Mouse (Mus musculus): ENCODE measurements around the gene Zfp472. TPM values are rescaled to one million over a fixed set of nuclear protein-coding genes. Genes with fewer than 3 reads are reported as not detected.

Zfp472 gene
- 32.4 TPM for total RNA-seq (2023)

DNA sequence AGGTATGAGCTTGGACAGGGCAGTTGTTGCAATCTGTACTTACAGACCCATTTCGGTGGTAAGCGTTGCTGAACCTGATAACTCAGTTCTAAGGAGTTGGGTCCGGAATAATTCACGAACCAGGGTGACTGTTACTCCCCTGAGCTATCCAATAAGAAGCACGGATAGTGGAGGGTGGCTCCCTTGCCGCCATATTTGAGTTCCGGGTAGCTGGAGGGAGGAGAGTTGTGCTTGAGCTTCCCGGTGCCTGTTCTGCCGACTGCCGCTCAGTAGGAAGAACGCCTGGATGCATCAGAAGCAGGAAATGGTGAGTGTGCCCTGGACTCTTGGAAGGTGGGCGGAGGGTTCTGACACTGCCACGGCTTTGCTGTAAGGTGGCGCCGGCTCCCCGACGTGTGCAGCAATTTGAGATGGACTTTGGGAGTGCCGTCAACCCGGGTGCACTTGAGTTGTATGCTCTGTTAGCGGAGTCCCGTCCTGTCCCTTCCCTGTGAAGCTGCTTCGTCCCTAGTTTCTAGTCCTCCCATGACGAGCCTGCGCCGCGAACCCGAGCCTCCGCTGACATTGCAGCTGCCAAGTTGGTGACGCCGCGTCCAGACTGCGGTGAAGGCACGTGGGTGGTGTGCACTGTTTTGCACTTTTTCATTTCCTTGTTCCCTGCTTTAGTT lies at the start of gene Zfp472:
Gene Zfp472 (plus strand): TSS at position 192 of the 668 bp plus-strand sequence.

DNA sequence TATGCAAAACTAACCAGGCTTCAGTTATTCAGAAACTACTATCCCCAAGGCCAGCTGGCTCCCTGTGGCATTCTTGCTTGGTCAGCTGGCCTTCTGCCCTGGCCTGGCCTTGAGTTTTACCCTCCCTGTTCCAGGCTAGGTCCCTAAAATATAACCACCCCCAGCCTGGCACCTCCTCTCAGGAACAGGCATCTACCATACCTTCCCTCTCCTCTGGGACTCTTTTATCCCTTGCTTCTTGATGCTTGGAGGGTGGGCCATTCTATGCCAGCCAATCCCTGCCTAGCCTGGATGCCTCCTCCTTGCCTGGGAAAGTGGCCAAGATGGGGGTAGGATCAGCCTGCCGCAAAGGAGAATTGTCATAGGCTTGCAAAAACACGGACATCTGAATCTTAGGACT lies 48.5 kb upstream of the Zfp472 start, which contains the start of gene Cyp4f14:
Gene Cyp4f14 (minus strand): TSS at position 212 of the 400 bp plus-strand sequence.

DNA sequence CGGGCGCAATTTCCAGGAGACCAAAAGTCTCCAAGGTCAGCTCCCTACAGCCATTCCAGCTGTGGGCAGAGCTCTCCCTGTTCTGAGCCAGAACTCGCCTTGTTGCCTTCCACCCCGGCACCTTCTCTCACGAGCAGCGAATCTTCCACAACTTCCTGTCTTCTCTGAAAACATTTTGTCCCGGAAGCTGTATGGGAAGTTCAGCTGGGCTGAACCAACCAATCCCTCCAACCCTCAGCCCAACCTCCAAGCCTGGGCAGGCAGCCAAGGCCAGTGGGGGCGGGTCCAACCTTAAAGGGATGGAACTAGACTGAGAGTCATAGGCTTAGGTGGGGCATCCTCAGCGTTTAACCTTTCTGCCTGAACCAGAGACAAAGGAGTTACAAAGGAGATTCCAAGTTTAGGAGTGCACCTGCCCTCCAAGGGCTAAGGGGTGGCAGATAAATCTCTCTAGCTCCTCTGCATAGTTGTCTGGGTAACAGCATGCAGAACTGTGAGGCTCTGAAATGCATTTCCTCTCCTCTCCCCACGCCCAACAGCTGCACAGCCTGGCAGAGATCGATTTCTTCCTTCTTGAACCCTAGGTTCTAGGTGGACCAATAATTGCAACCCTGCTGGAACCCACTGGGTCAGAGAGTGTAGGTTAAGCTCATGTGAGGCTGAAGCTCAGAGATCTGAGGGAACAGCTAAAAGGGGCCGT lies 18.2 kb upstream of the Zfp472 start, which contains the start of gene Cyp4f13:
Gene Cyp4f13 (minus strand): TSS at position 188 of the 700 bp plus-strand sequence.

DNA sequence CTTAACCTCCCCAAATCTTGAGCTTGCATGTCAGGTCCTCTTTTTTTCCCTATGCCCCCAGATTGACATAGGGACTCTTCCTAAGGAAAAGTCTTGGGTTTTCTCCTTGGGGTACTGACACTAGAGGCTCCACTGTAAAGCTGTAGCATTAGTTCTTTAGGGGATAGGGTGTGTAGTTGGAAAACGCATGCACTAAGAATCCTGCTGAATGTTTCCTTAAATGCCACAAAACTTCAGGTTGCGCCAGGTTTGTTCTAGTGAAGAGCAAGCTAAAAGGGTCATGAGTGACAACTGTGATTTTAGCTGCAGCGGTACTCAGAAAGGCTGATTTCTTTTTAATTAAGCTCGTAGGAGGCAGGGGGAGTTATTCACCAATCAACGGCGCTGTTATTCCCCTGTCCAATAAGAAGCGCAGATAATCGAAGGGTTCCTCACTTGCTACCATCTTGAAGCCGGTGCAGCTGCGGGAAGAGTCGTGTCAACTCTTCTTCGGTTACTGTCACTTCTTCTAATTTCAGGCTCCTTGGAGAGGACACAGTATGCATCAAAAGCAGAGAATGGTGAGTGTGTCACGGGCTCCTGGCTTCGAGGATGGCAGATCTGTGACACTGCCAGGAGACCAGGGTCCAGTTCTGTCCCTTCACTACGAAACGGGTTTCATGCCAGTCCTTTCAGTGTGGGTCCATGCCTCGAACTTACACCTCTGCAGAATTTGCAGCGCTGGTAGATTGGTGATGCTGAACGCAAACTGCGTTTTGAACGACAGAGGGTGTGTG lies 27.3 kb downstream of the Zfp472 start, which contains the start of gene Zfp952:
Gene Zfp952 (plus strand): TSS at position 431 of the 776 bp plus-strand sequence.

Other genes starting within 250 kb of the Zfp472 start
- 109 TPM for gene Zfp871, start 177.5 kb upstream of the Zfp472 start, total RNA-seq (2023)
- gene Zfp811, start 155.9 kb upstream of the Zfp472 start, total RNA-seq (2023), result 0.41 TPM
- gene Zfp799, start 135.6 kb upstream of the Zfp472 start, total RNA-seq (2023), result 10.6 TPM
- 0.62 TPM for gene Zfp870, start 74.2 kb upstream of the Zfp472 start, total RNA-seq (2023)
- gene Cyp4f14, start 48.5 kb upstream of the Zfp472 start, total RNA-seq (2023), result not detected
- 61.3 TPM for gene Cyp4f13, start 18.4 kb upstream of the Zfp472 start, total RNA-seq (2023)
- 13.1 TPM for gene Zfp952, start 27.3 kb downstream of the Zfp472 start, total RNA-seq (2023)
- gene Zfp763, start 67.6 kb downstream of the Zfp472 start, total RNA-seq (2023), result 3.6 TPM
- gene 4921501E09Rik, start 102.2 kb downstream of the Zfp472 start, total RNA-seq (2023), result not detected
- 3.2 TPM for gene Zfp563, start 123.5 kb downstream of the Zfp472 start, total RNA-seq (2023)
- gene Morc2b, start 173.9 kb downstream of the Zfp472 start, total RNA-seq (2023), result not detected
- gene Olfr55, start 202.6 kb downstream of the Zfp472 start, total RNA-seq (2023), result not detected
- not detected for gene Olfr239, start 225.5 kb downstream of the Zfp472 start, total RNA-seq (2023)